Mouse (Mus musculus) gastrocnemius, postnatal 25 days (tissue): Measurements from ENCODE around the gene Rplp2. TPM values are rescaled to one million over a fixed set of nuclear protein-coding genes. Genes with fewer than 3 reads are reported as not detected.

Source experiments
- DNase-seq: peaks from one replicate; pipeline ENCODE4 v3.0.0; 2022
- total RNA-seq, 2 experiments: library from RNA; stranded (reverse); gene quantifications; 1 replicate in 1 of 2; 2 replicates in 1 of 2; pipeline ENCODE4 v1.2.3; 2021

The Rplp2 gene
- total RNA-seq, 2 experiments from 2014 or later = 531 to 541 TPM

DNA sequence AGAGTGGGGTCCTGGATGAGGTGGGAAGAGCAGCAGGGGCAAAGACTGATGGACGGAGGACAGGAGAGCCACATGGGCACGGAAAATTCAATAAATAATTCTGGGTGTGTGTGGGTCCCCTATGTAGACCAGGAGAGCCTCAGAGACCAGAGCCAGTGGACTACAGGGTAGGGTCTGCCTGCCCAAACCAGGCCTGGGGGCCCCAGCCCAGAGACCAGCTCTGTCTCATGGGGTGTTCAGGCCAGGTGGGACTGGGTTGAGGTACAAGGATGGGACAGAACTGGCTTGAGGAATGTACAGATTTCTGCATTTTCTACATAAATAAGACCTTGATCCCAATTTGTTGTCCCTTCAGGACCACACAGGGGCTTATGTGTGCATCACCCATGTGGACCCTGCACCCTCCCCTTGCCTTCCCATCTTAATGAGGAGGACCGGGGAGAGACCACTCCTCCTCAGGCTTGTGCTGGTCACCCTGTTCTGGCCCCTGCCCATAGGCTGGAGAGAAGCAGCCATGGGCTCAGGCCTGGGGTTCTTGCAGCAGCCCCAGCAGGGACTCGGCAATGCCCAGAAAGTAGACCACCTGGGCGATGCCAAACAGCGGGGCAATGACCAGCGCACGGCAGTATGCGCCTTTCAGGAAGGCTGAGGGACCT, 16.5 kb upstream of the Rplp2 start:
- no peak for DNase-seq

DNA sequence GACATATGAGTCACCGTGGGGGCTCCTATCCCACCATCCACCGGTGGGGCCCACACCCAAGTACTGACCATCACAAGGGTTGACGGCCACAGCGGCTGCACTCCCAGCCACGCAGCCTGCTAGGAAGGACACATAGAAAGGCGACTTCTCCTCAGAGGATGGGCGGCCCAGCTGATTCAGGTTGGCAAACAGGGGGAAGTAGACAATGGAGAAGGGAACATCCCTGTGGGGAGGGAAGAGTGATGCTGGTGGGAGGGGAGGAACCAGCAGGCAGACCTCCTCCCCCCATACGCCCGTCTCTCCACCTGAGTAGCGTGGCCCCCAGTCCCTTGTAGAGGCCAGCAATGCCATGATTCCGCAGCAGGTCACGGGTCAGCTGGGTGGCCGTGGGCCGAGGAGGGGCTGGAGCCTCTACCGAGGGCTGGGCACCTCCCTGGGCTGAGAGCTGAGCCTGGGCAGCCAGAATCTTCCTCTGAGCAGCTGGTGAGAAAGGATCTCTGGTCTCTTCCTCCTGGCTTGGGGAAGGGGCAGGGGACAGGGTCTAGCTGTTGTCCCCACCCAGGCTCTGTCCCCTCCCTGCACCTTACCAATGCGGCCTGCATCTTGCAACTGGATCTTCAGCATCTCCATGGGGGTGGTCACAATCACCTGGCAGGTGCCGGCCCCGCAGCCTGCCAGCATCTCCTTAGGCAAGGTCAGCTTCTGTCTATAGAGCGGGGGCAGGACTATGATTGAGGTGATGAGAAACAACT, 15.6 kb upstream of the Rplp2 start:
- no peak for DNase-seq

DNA sequence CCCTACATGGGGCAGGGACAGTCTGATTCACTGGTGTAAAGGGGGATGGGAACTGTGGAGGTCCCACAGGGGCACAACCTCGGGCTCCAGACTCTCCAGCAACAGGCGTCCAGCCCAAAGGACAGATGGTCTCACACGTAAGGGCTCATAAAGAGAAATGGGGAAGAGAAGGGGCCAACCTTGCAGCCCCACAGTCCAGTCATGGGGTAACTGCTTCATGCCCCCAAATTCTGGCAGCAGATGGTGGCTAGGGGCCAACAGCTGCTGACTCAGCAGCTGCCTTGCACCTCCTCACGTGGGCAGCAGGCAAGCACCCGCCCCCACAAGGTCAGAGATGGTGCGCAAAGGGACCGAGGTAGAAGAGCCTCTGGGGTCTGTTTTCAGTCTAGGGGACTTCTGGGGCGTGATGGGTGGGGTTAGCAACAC, 15.0 kb upstream of the Rplp2 start:
- no peak for DNase-seq

DNA sequence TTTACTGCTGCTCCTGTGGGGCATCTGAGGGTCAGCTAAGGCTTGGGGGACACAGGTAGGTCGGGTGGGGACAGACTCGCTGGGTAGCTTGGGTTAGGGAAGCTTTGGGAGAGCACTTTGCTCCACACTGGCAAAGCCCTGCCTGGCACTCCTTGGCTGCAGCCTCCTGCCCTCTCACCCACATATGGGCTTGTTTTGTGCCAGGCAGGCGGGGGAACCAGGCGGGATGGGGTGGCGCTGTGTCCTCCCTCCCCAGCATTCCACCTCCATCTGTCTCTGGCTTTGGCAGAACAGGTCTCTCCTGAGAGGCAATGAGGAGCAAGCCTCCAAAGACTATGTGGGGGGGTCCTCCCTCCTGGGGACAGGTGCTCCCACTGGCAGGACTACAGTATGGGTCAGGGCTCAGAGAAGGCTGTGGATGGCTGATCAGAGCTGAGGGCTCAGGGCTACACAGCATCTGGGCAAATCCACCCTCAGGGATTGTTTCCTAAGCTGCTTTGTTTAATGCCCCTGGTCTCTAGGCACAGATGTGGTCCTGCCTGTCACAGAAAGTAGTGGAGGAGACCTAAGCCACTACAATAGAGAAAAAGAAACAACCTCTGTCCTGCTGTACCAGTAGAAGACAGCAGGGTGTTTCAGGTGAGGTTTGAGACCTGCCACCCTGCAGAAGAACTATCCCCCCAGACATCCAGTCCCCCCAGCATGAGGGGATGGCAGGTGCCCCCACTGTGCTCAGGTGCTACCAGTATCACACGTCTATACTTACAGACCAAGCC, 14.2 kb upstream of the Rplp2 start:
- DNase-seq = peak; percentile 83

DNA sequence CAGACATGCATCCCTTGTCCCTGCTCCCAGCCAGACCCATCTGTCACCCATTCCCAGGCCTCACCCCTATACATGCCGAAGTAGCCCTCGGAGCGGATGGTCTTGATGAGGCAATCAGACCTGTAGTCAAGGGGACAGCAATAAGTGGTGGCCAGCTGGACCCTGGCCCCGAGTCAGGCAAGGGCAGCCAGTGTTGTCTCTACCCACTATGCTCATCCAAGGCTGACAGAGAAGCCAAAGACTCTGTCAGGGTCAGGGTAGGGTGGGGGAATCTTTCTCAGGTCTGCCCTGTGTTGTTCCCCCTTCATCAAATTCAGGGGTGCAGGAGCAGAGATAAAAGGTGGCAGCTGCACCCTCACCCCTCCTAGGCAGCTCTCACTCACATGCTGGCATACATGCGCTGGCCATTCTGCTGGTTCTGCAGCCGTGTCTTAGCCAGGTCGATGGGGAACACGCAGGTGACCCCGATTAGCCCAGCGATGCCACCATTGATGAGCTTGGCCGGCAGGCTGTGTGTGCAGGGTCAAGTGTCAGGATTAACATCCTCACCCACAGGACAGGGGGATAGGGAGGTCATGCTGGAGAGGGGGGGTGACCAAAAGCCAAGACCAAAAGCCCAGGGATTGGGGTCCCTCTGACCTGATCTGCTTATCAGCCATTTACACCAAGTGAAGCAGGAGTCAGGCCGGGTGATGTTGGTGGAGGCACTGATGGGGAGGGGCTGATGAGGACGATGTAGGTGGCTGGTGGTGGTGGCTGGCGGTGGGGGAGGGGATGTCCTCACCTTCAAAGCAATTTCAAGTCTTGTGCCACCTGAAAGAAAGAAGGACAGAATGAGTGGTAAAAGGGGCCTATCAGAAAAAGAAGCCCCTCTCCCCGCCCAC, 13.4 kb upstream of the Rplp2 start:
- no peak for DNase-seq

DNA sequence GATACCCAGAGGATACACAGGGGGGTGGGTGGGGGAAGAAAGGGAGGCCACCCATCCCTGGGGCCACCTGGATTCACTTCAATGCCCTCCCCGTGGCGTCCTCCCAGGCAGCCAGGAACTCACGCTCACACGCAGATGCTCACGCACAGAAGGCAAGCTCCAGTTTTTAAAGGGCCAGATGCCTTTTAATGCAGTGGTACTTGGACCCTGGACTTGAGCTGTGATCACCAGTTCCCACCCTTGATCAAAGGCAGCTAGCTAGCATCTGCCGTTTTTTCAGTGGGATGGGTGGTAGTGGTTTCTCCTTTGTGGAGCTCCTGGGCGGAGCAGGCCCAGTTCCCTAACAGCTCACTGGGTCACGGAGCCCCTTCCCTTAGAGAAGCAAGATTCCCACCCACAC, 12.7 kb upstream of the Rplp2 start:
- peak; percentile 58 for DNase-seq

DNA sequence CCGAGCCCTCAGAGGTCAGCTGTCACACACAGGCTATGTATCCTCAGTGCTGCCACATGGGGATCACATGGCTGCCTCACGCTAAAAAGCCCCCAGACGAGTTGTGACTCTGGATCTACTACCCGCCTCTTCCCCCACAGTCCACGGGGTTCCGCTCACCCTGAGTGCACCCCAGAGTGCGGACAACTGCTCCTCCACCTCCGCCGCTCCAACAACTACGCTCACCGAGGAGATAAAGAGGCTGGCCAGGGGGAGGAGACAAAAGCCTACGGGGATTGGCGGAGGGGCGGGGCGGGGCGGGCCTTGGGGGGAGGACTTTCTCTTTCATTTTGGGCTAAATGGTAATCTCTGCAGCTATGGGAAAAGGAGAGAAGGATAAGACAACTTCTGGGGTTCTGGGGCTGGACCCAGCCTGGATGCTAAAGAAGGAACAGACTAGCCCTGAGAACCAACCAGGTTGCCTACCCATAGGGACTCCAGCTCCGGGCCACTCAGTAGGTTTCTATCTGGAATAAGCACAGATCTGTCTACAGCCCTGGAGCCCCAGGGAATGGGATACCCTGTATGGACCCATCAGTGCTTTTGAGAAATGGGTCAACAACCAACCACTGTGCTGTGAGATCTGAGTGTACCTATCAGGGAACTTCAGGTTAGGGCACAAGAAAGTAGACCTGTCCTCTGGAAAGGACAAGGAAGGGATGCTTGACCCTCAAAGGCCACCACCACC, 11.9 kb upstream of the Rplp2 start:
- DNase-seq = peak; percentile 60

DNA sequence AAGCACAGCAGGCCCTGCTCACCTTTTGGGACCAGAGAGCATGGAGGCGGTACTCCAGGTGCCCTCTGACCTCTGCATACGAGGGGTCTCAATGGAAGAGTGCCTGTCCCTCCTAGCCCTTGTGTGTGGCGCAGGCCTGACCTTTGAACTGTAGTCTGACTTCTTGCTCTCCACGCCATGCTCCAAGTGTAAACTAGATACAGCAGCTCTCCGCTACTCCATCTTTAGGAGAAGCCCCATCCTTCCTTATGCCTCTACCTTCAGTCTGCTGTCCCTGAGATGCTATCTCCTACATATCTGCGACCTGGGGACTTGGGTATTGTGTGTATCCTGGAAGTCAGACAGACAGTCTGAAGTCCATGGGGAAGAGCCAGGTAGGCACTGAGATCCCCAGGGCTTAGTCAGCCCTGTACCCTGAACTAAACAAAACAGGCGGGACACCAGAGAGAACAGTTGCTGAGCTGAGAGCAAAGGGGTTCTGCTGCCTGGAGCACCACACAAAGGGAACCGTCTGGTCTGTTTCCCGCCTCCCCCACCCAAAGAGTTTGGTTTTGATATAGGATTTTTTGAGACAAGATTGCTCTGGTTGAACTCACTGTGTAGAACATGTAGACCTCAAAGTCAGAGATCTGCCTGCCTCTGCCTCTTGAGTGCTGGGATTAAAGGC, 11.2 kb upstream of the Rplp2 start:
- no peak for DNase-seq

DNA sequence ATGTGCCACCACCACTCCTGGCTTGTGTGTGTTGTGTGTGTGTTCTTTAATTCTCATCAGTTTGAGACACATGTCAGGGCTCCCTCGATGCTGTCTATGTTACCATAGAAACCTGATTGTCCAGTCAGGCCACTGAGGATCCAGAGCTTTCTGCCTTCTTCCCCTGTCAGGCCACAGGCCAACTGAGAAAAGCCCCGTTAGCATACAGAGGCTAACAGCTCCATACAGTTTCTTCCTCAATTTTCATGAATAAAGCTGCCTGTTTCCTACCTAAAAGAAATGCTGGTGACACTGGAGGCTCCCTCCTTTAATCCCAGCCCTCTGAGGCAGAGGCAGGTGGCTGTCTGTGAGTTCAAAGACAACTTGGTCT, 10.7 kb upstream of the Rplp2 start:
- DNase-seq = no peak

DNA sequence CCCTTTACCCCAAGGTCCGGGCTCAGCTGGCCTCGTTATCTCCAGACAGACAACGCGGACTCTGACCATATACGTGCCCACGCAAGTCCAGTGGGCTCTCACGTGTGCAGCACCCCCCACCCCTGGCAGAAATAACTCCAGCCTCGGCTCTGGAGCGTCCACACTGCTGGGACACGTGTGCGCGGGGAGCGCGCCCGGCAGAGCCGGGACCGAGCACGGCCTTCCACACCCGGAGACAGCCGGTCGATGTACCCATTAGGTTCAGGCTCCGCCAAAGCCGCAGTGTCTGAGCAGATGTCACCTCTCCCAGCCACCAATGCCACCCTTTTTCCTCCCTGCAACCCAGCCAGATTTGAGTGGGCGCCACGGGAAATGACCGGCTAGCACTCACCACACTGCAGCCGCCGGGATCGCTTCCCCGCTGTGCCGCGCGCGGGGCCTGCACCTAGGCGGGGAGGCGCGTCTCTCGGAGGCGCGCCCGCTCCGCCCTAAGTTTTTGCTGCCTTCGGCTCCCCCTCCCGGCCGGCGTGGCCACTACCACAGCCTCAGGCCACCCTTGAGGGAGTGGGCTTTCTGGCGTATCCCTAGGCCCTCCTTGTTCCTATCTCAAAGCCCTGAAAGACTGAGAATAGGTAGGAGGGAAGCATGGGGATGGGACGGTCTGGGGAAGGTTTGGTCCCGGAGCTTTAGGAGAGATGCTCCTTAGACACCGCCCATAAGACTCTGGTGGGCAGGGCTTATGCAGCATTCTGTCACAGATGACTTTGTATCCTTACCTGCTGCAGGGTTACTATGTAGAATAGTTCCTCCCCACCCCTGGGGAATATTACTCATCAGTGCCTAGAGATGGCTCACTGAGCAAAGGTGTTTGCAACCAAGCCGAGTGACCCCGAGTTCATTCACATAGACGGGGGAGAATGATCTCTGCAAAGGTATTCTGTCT, 9.7 kb upstream of the Rplp2 start, which contains the start of gene Slc25a22:
Slc25a22 (minus strand) TSS at position 715 of the 943 bp plus-strand sequence.
- DNase-seq = peak; percentile 81

DNA sequence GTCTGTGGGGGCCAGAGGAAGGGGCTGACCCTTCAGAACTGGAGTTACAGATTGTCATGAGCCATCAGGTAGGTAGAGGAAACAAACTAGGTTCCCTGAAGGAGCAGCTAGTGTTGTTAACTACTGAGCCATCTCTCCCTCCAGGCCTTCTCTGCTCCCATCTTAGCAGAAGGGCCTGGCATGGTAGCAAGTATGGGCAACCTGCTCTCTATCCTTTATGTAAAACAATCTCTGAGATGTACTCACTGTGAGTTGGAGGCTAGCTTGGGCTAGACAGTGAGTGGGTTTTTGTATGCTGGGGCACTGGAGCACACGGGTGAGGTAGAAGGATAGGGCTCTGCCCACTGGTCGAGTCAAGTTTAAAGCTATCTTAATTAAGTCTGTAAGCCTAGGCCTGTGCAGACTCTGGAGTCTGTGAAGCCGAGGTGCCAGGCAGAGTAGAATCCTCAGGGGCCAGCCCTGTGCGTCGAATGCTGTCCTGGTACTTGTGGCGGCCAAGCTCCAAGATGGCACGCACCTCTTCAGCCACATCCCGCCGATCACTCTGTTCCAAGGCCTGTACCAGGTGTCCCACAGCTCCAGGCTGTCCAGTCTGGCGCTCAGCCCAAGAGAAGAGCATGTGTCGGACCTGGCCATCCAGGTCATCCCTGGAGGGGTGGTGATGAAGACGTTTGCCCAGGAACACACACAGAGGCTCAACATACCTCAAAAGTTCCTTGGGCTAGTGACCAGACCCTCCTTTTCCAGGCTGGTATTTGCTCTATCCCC, 8.8 kb upstream of the Rplp2 start:
- no peak for DNase-seq

DNA sequence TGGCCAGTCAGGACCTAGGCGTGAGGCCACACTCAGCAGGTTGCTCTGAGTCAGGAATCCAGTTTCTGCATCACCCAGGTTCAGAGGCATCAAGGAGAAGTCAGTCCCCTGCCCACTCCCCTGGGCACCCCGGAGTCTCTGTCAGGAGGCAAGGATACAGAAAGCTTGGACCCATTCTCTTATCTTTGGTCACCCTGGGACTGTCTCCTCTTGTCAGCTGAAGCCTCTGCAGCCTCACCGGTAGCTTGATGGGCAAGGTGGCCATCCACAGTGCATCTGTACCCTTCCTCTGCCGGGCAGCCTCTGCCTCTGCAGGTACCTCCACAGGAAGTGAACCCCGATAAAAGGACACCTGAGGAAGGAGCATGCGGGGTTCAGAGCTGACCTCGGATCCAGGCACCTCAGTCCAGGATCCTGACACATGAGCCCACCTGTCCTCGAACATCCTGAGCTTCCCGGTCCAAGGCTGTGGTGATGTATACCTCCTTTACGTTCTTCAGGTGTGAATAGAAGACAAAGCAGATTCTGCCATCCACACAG, 8.0 kb upstream of the Rplp2 start:
- DNase-seq = no peak

DNA sequence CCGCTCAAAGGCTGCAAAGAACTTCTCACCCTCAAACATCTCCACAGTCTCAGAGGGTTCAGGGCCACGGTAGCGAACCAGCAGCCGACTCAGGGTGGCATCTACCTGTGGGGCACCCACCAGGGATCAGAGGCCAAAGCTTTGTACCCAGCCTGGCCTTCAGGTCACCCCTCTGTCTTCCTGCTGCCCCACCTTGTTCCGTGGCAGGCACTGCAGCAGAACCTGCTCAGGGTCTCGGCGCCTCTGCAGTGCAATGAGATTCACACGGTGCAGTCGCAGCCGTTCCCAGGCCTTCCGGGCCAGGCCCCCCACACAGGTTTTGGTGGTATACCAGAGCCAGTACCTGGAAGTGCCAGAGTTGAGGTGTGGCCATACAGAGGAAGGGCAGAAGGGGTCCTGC, 7.4 kb upstream of the Rplp2 start:
- no peak for DNase-seq

DNA sequence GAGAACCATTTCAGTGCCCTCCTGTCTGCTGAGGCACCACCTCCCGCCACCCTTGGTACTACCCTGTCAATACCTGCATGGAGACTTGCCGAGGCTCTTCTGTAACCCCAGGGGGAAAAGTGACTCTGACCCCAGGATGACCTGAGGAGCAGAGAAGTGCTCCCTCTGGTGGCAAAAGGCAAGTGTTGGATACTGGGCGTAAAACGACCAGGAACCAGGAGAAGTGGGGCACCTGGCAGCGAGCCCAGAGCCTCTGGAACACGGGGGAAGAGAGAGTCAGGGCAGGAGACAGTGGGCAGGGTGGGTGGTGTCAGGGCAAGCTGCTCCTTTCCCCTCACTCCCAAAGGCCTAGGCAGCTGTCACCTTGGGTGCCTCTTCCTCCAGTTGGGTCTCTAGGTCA, 6.6 kb upstream of the Rplp2 start:
- peak; percentile 52 for DNase-seq

DNA sequence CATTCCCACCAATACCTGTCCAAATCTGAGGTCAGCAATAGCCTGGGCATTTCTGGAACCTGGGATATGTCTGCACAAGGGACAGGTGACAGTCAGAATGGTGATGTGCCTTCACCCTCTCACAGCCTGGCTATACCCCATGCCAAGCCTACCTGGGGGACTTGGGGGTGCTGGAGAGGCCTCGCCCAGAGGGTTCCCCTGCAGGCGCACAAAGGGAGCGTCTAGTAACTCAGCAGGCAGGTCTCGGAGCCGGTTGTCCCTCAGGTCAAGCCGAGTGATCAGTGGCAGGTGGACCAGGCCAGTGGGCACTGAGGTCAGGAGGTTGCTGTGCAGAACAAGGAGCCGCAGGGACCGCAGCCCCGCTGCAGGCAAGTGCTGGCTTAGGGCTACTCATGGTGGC, 5.7 kb upstream of the Rplp2 start:
- DNase-seq = no peak

DNA sequence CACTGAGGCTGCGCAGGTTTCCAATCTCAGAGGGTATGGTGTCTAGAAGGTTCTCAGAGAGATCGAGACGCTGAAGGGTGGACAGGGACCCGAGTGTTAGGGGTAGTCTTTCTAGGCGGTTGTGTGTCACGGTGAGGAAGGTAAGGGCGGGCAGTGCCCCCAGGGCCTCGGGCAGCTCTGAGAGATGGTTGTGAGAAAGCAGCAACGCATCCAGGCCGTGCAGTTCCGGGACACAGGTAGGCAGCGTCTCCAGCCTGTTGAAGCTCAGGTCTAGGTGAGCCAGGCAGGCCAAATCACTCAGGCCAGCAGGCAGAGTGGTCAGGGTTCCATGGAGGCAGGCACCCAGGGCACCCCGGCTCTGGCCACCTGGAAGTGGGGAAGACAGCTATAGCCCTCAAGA, 5.0 kb upstream of the Rplp2 start:
- DNase-seq = no peak

DNA sequence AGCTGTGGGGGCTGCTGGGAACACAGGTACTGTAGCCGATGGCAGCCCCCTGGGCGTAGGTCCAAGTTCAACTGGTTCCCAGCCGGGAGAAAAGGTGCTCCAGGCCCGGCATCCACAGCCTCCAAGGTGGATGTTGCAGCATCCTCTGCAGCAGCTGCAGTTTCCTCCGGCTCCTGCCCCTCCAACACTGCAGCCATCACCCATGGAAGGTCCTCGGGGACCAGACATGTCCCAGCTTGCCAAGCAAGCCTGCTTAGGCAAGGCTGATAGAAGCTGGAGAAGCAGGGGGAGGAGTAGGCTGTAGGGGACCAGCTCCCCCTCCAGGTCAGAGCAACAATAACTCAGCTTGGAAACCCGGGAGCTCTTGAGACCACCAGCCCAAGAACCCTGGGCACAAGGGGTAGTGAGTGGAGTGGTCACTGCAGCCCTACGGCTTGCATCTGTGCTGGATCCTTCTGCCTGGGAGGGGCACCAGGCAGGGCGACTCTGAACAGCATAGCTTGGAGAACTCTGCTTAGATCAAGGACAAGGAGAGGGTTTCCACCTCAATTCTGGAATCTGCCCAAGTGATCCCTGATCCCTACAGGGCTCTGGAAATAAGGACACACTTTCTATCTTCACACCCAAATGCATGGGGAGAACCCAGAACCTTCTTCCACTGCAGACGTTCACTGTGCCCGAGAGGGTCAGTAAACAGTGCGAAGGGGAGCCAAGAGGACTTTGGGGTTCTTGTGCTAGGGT, 3.9 kb upstream of the Rplp2 start:
- no peak for DNase-seq

DNA sequence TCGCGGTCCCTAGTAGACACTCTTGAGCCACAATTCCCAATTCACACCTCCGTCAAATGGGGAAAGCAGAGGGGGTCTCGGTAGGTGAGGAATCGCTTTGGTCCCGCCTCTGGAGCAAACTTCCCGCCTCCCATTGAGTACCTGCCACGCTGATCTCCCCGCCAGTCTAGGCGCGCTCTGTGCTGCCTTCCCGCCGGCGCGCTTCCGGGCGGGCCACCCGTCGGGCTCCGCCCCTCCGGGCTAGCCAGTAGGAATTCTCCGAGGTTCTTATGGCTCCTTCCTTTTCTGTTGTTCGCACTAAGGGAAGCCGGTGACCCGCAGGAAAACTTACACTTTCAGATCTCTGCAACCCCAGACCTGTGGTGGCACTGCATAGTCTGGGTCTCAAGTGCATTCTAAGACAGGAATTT, 3.3 kb upstream of the Rplp2 start, which contains the start of gene Pidd1:
Pidd1 (minus strand) TSS at position 198 of the 410 bp plus-strand sequence.
- DNase-seq = peak; percentile 59
